Comparison of ENCODE assay signal across 8 mouse cellular contexts in the genomic region with DNA sequence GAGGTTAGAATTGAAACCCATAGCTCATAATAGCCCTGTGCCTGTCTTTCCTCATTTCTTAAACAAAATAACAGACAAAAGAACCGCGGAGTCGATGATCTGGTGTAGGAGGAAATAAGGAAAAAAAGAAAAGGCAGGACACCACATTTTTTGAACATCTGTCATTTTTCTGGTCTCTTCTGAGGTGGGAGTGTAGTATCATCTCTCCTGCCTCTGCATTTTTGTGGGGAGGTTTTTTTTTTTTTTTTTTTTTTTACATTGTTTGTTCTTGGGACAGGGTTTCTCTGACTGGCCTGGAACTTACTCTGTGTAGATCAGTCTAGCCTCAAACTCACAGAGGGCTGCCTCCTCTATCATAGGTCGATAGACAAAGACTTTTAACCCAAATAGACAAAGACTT. TPM values are rescaled to one million over a fixed set of nuclear protein-coding genes. Genes with fewer than 3 reads are reported as not detected.
DNase-seq lines count a peak whose midpoint lies in the region; ATAC-seq lines count a peak whose summit lies in the region.

No protein-coding gene starts in this region.

- peaks cover 17% of the 10 kb centered on the region for H3K4me1 ChIP-seq in lung, embryonic 15.5 days
- H3K4me1 ChIP-seq in embryonic facial prominence, embryonic 13.5 days, result peaks cover 19% of the 10 kb centered on the region
- H3K4me1 ChIP-seq in intestine, embryonic 15.5 days (replicated peaks), result 0 out of 2 replicates have a peak, but pooled peaks cover 11% of the 10 kb centered on the region
- peaks cover 24% of the 10 kb centered on the region for H3K4me1 ChIP-seq in neural tube, embryonic 13.5 days (replicated peaks)

- H3K9me3 ChIP-seq in lung, embryonic 15.5 days, result no peaks in the 10 kb centered on the region
- no peaks in the 10 kb centered on the region for H3K9me3 ChIP-seq in embryonic facial prominence, embryonic 13.5 days
- no peaks in the 10 kb centered on the region for H3K9me3 ChIP-seq in intestine, embryonic 15.5 days
- no peaks in the 10 kb centered on the region for H3K9me3 ChIP-seq in neural tube, embryonic 13.5 days

- intact Hi-C loops in gastrocnemius, postnatal 36 days (cut with DNase I), result no loop called here

- H3K9ac ChIP-seq in lung, embryonic 15.5 days, result peak overlapping the region; percentile 86
- H3K9ac ChIP-seq in embryonic facial prominence, embryonic 13.5 days, result peak overlapping the region; percentile 92
- H3K9ac ChIP-seq in intestine, embryonic 15.5 days, result peak overlapping the region; percentile 78
- peak overlapping the region; percentile 83 for H3K9ac ChIP-seq in neural tube, embryonic 13.5 days

- ATAC-seq in lung, embryonic 15.5 days (ENCODE audit: borderline replicate concordance, extremely low read depth, low FRiP score, low TSS enrichment), result no peak
- ATAC-seq in embryonic facial prominence, embryonic 13.5 days (ENCODE audit: insufficient number of reproducible peaks, insufficient read depth, low FRiP score, low TSS enrichment, low read depth), result no peak
- ATAC-seq in intestine, embryonic 15.5 days, result peak; percentile 13; the same call in 1 of the 2 replicates
- no peak for ATAC-seq in neural tube, embryonic 13.5 days (ENCODE audit: low read depth)

- H3K36me3 ChIP-seq in lung, embryonic 15.5 days, result peaks cover 26% of the 10 kb centered on the region
- H3K36me3 ChIP-seq in embryonic facial prominence, embryonic 13.5 days, result peaks cover 30% of the 10 kb centered on the region
- peaks cover 7% of the 10 kb centered on the region; the same call in 1 of the 2 replicates for H3K36me3 ChIP-seq in intestine, embryonic 15.5 days
- H3K36me3 ChIP-seq in neural tube, embryonic 13.5 days, result peaks cover 21% of the 10 kb centered on the region

- peak overlapping the region; percentile 87 for H3K4me3 ChIP-seq in lung, embryonic 15.5 days
- peak overlapping the region; percentile 80 for H3K4me3 ChIP-seq in embryonic facial prominence, embryonic 13.5 days
- H3K4me3 ChIP-seq in intestine, embryonic 15.5 days (replicated peaks), result peak overlapping the region; percentile 79
- peak overlapping the region; percentile 81 for H3K4me3 ChIP-seq in neural tube, embryonic 13.5 days

- peak overlapping the region; percentile 65 for H3K4me2 ChIP-seq in lung, embryonic 15.5 days
- peak overlapping the region; percentile 65 for H3K4me2 ChIP-seq in embryonic facial prominence, embryonic 13.5 days
- peak overlapping the region; percentile 59 for H3K4me2 ChIP-seq in intestine, embryonic 15.5 days (replicated peaks)
- peak overlapping the region; percentile 68 for H3K4me2 ChIP-seq in neural tube, embryonic 13.5 days

- under 1% methylated on average over 4 of the region's 4 CpGs for WGBS in lung, embryonic 15.5 days
- WGBS in embryonic facial prominence, embryonic 13.5 days, result under 1% methylated on average over 4 of the region's 4 CpGs
- under 1% methylated on average over 4 of the region's 4 CpGs for WGBS in intestine, embryonic 15.5 days
- WGBS in neural tube, embryonic 13.5 days, result under 1% methylated on average over 4 of the region's 4 CpGs

- peak overlapping the region; percentile 93; the same call in 1 of the 2 replicates for H3K27ac ChIP-seq in lung, embryonic 15.5 days
- peak overlapping the region; percentile 90; the same call in 1 of the 2 replicates for H3K27ac ChIP-seq in embryonic facial prominence, embryonic 13.5 days
- peak overlapping the region; percentile 89 for H3K27ac ChIP-seq in intestine, embryonic 15.5 days
- no peak overlapping the region for H3K27ac ChIP-seq in neural tube, embryonic 13.5 days (replicated peaks)

- no peak for DNase-seq in lung, adult 18-20 months
- no peak for DNase-seq in gastrocnemius, postnatal 36 days
- no peak for DNase-seq in thymus, postnatal 10 days (ENCODE audit: low spot score in 2 of 2)
- DNase-seq in urinary bladder, adult 2 months (ENCODE audit: low spot score), result no peak

- peaks cover 4% of the 10 kb centered on the region; the same call in 1 of the 2 replicates for H3K27me3 ChIP-seq in lung, embryonic 15.5 days
- peaks cover 6% of the 10 kb centered on the region; the same call in 1 of the 2 replicates for H3K27me3 ChIP-seq in embryonic facial prominence, embryonic 13.5 days
- no peaks in the 10 kb centered on the region for H3K27me3 ChIP-seq in intestine, embryonic 15.5 days (replicated peaks)
- H3K27me3 ChIP-seq in neural tube, embryonic 13.5 days, result peaks cover 18% of the 10 kb centered on the region; the same call in 1 of the 2 replicates

RNA-seq across cellular contexts. Expression of a gene that starts 0.9 kb away (rescaled TPM):
- 179 and 180 TPM in 2 replicates for polyA plus RNA-seq in lung, embryonic 15.5 days (2015; fragmentation: Nextera tagmentation; extraction: Ambion mirVana)
- polyA plus RNA-seq in embryonic facial prominence, embryonic 13.5 days (2015; fragmentation: Nextera tagmentation; extraction: Ambion mirVana), result 148 and 154 TPM in 2 replicates
- polyA plus RNA-seq in intestine, embryonic 15.5 days (2015; fragmentation: Nextera tagmentation; extraction: Ambion mirVana), result 127 and 138 TPM in 2 replicates
- polyA plus RNA-seq in neural tube, embryonic 13.5 days (2015; fragmentation: Nextera tagmentation; extraction: Ambion mirVana), result 46.7 and 55.0 TPM in 2 replicates
- total RNA-seq in gastrocnemius, postnatal 36 days (2021), result 10 to 100 TPM; 12.9 to 15.1 TPM
- polyA plus RNA-seq in urinary bladder, adult 2 months (2012; rRNA removed), result 21.9 and 23.9 TPM in 2 replicates

RNA-seq across cellular contexts. Expression of a gene that starts 39.0 kb away (rescaled TPM):
- polyA plus RNA-seq in lung, embryonic 15.5 days (2015; fragmentation: Nextera tagmentation; extraction: Ambion mirVana), result 0.17 and 0.31 TPM in 2 replicates
- polyA plus RNA-seq in embryonic facial prominence, embryonic 13.5 days (2015; fragmentation: Nextera tagmentation; extraction: Ambion mirVana), result 0.32 and 0.36 TPM in 2 replicates
- 0.13 and 0.19 TPM in 2 replicates for polyA plus RNA-seq in intestine, embryonic 15.5 days (2015; fragmentation: Nextera tagmentation; extraction: Ambion mirVana)
- polyA plus RNA-seq in neural tube, embryonic 13.5 days (2015; fragmentation: Nextera tagmentation; extraction: Ambion mirVana), result 0.48 and 0.50 TPM in 2 replicates
- total RNA-seq in gastrocnemius, postnatal 36 days (2021), result not detected
- polyA plus RNA-seq in urinary bladder, adult 2 months (2012; rRNA removed), result not detected in 2 replicates

RNA-seq across cellular contexts. Expression of a gene that starts 45.7 kb away (rescaled TPM):
- polyA plus RNA-seq in lung, embryonic 15.5 days (2015; fragmentation: Nextera tagmentation; extraction: Ambion mirVana), result 0.08 and 0.09 TPM in 2 replicates
- 0.10 and 0.20 TPM in 2 replicates for polyA plus RNA-seq in embryonic facial prominence, embryonic 13.5 days (2015; fragmentation: Nextera tagmentation; extraction: Ambion mirVana)
- polyA plus RNA-seq in intestine, embryonic 15.5 days (2015; fragmentation: Nextera tagmentation; extraction: Ambion mirVana), result 0.06 TPM in 1 of 2 replicates, not detected in the other
- 0.17 TPM in 1 of 2 replicates, not detected in the other for polyA plus RNA-seq in neural tube, embryonic 13.5 days (2015; fragmentation: Nextera tagmentation; extraction: Ambion mirVana)
- total RNA-seq in gastrocnemius, postnatal 36 days (2021), result not detected
- not detected in 2 replicates for polyA plus RNA-seq in urinary bladder, adult 2 months (2012; rRNA removed)

RNA-seq across cellular contexts. Expression of a gene that starts 56.9 kb away (rescaled TPM):
- polyA plus RNA-seq in lung, embryonic 15.5 days (2015; fragmentation: Nextera tagmentation; extraction: Ambion mirVana), result not detected in 2 replicates
- 0.18 TPM in 1 of 2 replicates, not detected in the other for polyA plus RNA-seq in embryonic facial prominence, embryonic 13.5 days (2015; fragmentation: Nextera tagmentation; extraction: Ambion mirVana)
- polyA plus RNA-seq in intestine, embryonic 15.5 days (2015; fragmentation: Nextera tagmentation; extraction: Ambion mirVana), result 0.05 TPM in 1 of 2 replicates, not detected in the other
- polyA plus RNA-seq in neural tube, embryonic 13.5 days (2015; fragmentation: Nextera tagmentation; extraction: Ambion mirVana), result 0.38 TPM in 1 of 2 replicates, not detected in the other
- not detected for total RNA-seq in gastrocnemius, postnatal 36 days (2021)
- not detected in 2 replicates for polyA plus RNA-seq in urinary bladder, adult 2 months (2012; rRNA removed)
